Mouse (Mus musculus) embryonic facial prominence, embryonic 14.5 days (tissue): ENCODE measurements around the gene Fgf7. TPM values are rescaled to one million over a fixed set of nuclear protein-coding genes. Genes with fewer than 3 reads are reported as not detected.

Experiments used
- ATAC-seq: fragments of 200-750 bp; cut with Nextera tagmentation; 2 replicates; pipeline ENCODE4 v1.8.0; 2017; ENCODE audit warnings: low read depth, moderate number of reproducible peaks, moderate TSS enrichment
- DNase-seq: peaks from one replicate; pipeline ENCODE4 v3.0.0-alpha.2; 2015; ENCODE audit warnings: low spot score
- H3K27ac ChIP-seq: fragments of 300-500 bp; sonication (generic); replicated peaks from 2 replicates; pipeline ENCODE4 v1.5.1; 2014; ENCODE audit warnings: low read depth, mild to moderate bottlenecking, low read length, moderate library complexity
- H3K27me3 ChIP-seq: fragments of 300-500 bp; sonication (generic); replicated peaks from 2 replicates; pipeline ENCODE4 v1.6.1; 2014; ENCODE audit warnings: low read length; ENCODE audit not compliant: control insufficient read depth, insufficient read depth
- H3K36me3 ChIP-seq: fragments of 300-500 bp; sonication (generic); 2 replicates; pipeline ENCODE4 v1.6.1; 2014; ENCODE audit warnings: low read length, mixed read lengths; ENCODE audit not compliant: control insufficient read depth, insufficient read depth
- H3K4me1 ChIP-seq: fragments of 300-500 bp; sonication (generic); 2 replicates; pipeline ENCODE4 v1.6.1; 2014; ENCODE audit warnings: antibody characterized with exemption, low read length; ENCODE audit not compliant: control insufficient read depth, insufficient read depth
- H3K4me2 ChIP-seq: fragments of 300-500 bp; sonication (generic); 2 replicates; pipeline ENCODE4 v1.6.1; 2014; ENCODE audit warnings: low read depth, mild to moderate bottlenecking, low read length, moderate library complexity, mixed read lengths
- H3K4me3 ChIP-seq: fragments of 300-500 bp; sonication (generic); 2 replicates; pipeline ENCODE4 v1.5.1; 2014; ENCODE audit warnings: low read depth, mild to moderate bottlenecking, low read length
- H3K9ac ChIP-seq: fragments of 300-500 bp; sonication (generic); 2 replicates; pipeline ENCODE4 v1.6.1; 2014; ENCODE audit warnings: low read depth, mild to moderate bottlenecking, low read length, moderate library complexity, mixed read lengths
- H3K9me3 ChIP-seq: fragments of 300-500 bp; sonication (generic); 2 replicates; pipeline ENCODE4 v1.6.1; 2016; ENCODE audit warnings: low read length; ENCODE audit not compliant: control insufficient read depth
- WGBS: fragments of 180-500 bp; shearing (Covaris S2); extraction: QIAGEN DNeasy Blood & Tissue Kit; methylation state at CpG from one replicate; pipeline ENCODE4 v1.1.7; 2014; 5-methylcytosine and 5-hydroxymethylcytosine counted together
- polyA plus RNA-seq: library from polyadenylated mRNA; unstranded; fragments of >200 nt; fragmentation: Nextera tagmentation; extraction: Ambion mirVana; gene quantifications from 2 replicates; pipeline ENCODE4 v1.2.1, GENCODE M21; 2014

Gene Fgf7
- polyA plus RNA-seq, 1 experiment from 2014 or later = 16.1 TPM

DNA sequence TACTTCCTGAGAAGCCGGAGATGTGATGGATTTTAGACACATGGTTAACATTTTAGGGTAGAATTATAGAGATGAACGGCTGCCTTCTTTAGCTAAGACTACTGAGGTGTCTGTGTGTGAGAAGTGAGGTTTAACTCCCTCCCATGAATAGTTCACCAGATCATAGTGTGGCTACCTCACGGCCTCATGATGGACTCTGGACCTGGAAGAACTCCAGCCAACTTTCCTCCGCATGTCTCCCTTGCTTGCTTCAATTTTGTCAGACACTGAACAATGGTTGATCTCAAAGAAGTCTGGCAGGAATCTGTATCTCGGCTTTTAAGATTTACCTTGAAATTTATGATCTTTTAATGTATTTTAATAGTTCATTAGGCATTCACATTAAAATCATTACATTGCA is 11.2 kb downstream of the Fgf7 start:
- DNase-seq (no peak), ATAC-seq (no peak)
- Histone ChIP-seq H3K4me1 (peaks cover under 1% of the 10 kb centered on the region), H3K9ac (no peak overlapping the region), H3K27me3 (no peaks in the 10 kb centered on the region), H3K27ac (no peak overlapping the region), H3K4me3 (no peak overlapping the region), H3K9me3 (no peaks in the 10 kb centered on the region), H3K36me3 (no peaks in the 10 kb centered on the region), H3K4me2 (no peak overlapping the region)
- 84% methylated on average over 5 of the region's 5 CpGs for WGBS

DNA sequence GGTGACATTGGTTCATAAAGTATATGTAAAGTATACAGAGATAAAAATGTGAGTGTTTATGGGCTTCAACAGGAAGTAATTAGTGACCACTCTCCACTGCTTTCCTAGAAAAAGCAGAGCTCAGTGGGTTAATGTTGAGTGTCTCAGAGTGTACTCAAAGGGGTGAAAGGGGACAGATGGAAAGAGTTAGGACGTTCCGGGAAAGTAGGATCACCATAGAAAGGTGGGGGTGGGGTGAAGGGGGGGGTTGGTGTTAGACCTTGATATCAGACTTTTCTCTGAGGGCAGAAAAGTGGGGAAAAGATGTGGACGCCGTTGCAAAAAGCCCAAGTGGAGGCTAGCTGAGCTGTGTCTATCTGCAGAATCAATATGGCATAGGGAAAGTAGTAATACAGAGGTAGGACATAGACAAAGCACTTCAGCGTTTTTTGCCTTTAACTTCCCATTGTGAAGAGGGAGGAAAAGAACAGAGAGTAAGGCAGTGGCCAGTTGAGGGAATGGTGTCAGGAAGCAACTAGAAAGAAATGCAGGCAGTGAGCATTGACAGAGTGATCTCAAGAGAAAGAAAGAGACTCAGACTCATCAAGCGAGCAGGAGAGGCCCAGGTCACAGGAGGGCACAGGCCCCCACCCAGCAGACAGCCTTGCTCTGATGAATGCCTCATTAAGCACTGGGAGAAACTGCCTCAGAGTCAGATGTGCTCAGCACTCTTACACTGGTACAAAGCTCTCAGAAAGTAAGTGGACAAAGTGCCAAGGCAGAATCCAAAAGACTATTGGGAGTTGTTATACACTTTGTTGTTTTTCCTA is 18.5 kb downstream of the Fgf7 start:
- no peak for DNase-seq

DNA sequence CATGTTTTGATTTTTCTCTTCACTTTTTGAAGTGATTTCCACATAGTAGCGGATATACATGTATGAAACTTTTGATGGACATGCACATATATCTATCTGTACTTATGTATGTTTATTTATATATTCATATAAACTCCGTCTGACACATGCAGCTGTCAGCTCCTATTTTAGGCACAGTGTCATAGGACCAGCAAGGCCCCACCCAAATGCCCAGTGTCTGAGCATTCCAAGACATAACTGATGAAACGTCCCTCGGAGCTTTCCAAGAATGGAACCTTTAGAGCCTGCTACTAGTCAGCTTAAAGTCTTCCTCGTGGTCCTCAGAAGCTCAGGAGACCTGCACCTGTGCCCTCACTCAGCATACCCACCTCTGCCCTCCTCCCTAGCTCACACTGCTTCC is 19.2 kb downstream of the Fgf7 start:
- Histone ChIP-seq H3K4me3 (no peak overlapping the region), H3K27ac (no peak overlapping the region), H3K9ac (no peak overlapping the region), H3K36me3 (no peaks in the 10 kb centered on the region), H3K27me3 (no peaks in the 10 kb centered on the region), H3K4me1 (no peaks in the 10 kb centered on the region), H3K4me2 (no peak overlapping the region), H3K9me3 (no peaks in the 10 kb centered on the region)
- WGBS = 45% methylated on average over 5 of the region's 5 CpGs
- DNase-seq = peak; percentile 47
- ATAC-seq = no peak

More for the DNA sequence above, 18.5 kb downstream of the Fgf7 start:
- no peak for ATAC-seq
- Histone ChIP-seq H3K4me3 (no peak overlapping the region), H3K9me3 (no peaks in the 10 kb centered on the region), H3K27me3 (no peaks in the 10 kb centered on the region), H3K9ac (no peak overlapping the region), H3K4me1 (no peaks in the 10 kb centered on the region), H3K27ac (no peak overlapping the region), H3K4me2 (no peak overlapping the region), H3K36me3 (no peaks in the 10 kb centered on the region)
- 25% methylated on average over 6 of the region's 6 CpGs for WGBS

- 42% methylated on average over 4 of the region's 4 CpGs for WGBS
- H3K4me3 ChIP-seq = no peak overlapping the region
- ATAC-seq = no peak
- no peaks in the 10 kb centered on the region for H3K36me3 ChIP-seq
- H3K27ac ChIP-seq = peak overlapping the region; percentile 61; the same call in 1 of the 2 replicates
- H3K9me3 ChIP-seq = no peaks in the 10 kb centered on the region
- H3K4me2 ChIP-seq = 0 out of 2 replicates have a peak overlapping the region, but pooled peaks have one; percentile 4
- peak; percentile 11 for DNase-seq
- no peaks in the 10 kb centered on the region for H3K27me3 ChIP-seq
- H3K9ac ChIP-seq = no peak overlapping the region
- peaks cover 16% of the 10 kb centered on the region for H3K4me1 ChIP-seq
Observed at GRCm38 (mm10) chr2:126060595-126060994, 26.1 kb downstream of the Fgf7 start.

GRCm38 (mm10) chr2:126061037-126061773 is 26.7 kb downstream of the Fgf7 start:
- 0 out of 2 replicates have a peak overlapping the region, but pooled peaks have one; percentile 4 for H3K4me2 ChIP-seq
- H3K36me3 ChIP-seq = no peaks in the 10 kb centered on the region
- H3K4me3 ChIP-seq = no peak overlapping the region
- H3K27me3 ChIP-seq = no peaks in the 10 kb centered on the region
- no peaks in the 10 kb centered on the region for H3K9me3 ChIP-seq
- DNase-seq (peak; percentile 50), ATAC-seq (no peak)
- H3K4me1 ChIP-seq = peaks cover 16% of the 10 kb centered on the region
- WGBS = 51% methylated on average over 17 of the region's 17 CpGs
- no peak overlapping the region for H3K9ac ChIP-seq
- peak overlapping the region; percentile 61 for H3K27ac ChIP-seq

- 70% methylated on average over 7 of the region's 7 CpGs for WGBS
- H3K36me3 ChIP-seq = no peaks in the 10 kb centered on the region
- H3K9me3 ChIP-seq = no peaks in the 10 kb centered on the region
- H3K4me2 ChIP-seq = no peak overlapping the region
- peaks cover 16% of the 10 kb centered on the region for H3K4me1 ChIP-seq
- ATAC-seq (no peak), DNase-seq (no peak)
- no peak overlapping the region for H3K27ac ChIP-seq
- no peaks in the 10 kb centered on the region for H3K27me3 ChIP-seq
- no peak overlapping the region for H3K4me3 ChIP-seq
- H3K9ac ChIP-seq = no peak overlapping the region
Observed at GRCm38 (mm10) chr2:126062876-126063275, 28.4 kb downstream of the Fgf7 start.

DNA sequence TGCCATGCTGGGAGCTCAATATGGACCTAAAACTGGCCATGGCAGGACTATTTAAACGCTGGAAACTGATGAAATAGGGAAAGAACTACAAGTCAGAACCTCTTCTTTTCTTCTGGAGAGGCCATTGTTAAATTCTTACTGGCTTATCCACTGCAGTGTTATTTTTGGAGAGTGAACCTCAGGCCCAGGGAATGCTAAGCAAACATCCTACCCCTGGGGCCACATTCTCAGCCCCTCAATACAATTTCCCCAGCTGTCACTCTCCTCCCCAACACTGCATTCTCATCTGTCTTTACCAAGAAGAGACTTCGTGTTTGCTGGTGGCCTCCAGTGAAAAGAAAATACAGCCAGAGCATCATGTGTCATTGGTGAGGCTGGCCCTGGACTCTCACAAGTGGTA is 30.4 kb downstream of the Fgf7 start:
- no peaks in the 10 kb centered on the region for H3K9me3 ChIP-seq
- peak; percentile 71 for ATAC-seq
- H3K4me2 ChIP-seq = no peak overlapping the region
- no peak overlapping the region for H3K27ac ChIP-seq
- H3K36me3 ChIP-seq = no peaks in the 10 kb centered on the region
- peaks cover 16% of the 10 kb centered on the region for H3K4me1 ChIP-seq
- no peak overlapping the region for H3K4me3 ChIP-seq
- 21% methylated on average over 2 of the region's 2 CpGs for WGBS
- H3K27me3 ChIP-seq = no peaks in the 10 kb centered on the region
- peak; percentile 50 for DNase-seq
- no peak overlapping the region for H3K9ac ChIP-seq

GRCm38 (mm10) chr2:126065303-126065856 is 30.9 kb downstream of the Fgf7 start:
- H3K36me3 ChIP-seq = no peaks in the 10 kb centered on the region
- ATAC-seq (no peak), DNase-seq (peak; percentile 59)
- H3K27ac ChIP-seq = no peak overlapping the region
- 58% methylated on average over 3 of the region's 3 CpGs for WGBS
- H3K4me1 ChIP-seq = peaks cover 16% of the 10 kb centered on the region
- H3K4me3 ChIP-seq = no peak overlapping the region
- no peak overlapping the region for H3K4me2 ChIP-seq
- H3K27me3 ChIP-seq = no peaks in the 10 kb centered on the region
- H3K9me3 ChIP-seq = no peaks in the 10 kb centered on the region
- H3K9ac ChIP-seq = no peak overlapping the region
